Mouse (Mus musculus) ES-E14 (cell line): Measurements from ENCODE around the gene Sarm1. TPM values are rescaled to one million over a fixed set of nuclear protein-coding genes. Genes with fewer than 3 reads are reported as not detected.
A peak's percentile ranks its signal among the peaks of the same experiment; 100 is the strongest.

Source experiments
- DNase-seq: peaks from one replicate; pipeline ENCODE4 v3.0.0-alpha.2; 2013; ENCODE audit warnings: low read depth, low spot score
- H3K27ac ChIP-seq: 2 replicates; pipeline ENCODE4 v1.5.1; 2012; ENCODE audit warnings: low read depth, mild to moderate bottlenecking, low read length, moderate library complexity, mixed read lengths; ENCODE audit not compliant: poor library complexity, insufficient read depth, severe bottlenecking
- H3K36me3 ChIP-seq: 2 replicates; pipeline ENCODE4 v1.6.1; 2012; ENCODE audit warnings: mild to moderate bottlenecking, low read length, moderate library complexity, mixed read lengths; ENCODE audit not compliant: control insufficient read depth, poor library complexity, insufficient read depth, severe bottlenecking
- H3K4me1 ChIP-seq, 2 experiments: fragments of 150-350 bp in 1 of 2; sonication (generic) in 1 of 2; 2 replicates each; pipeline ENCODE4 v1.6.1; 2012; ENCODE audit warnings: low read length in 2 of 2, mild to moderate bottlenecking in 1 of 2, mixed read lengths in 1 of 2; ENCODE audit not compliant: control insufficient read depth in 2 of 2, insufficient read depth in 2 of 2, poor library complexity in 1 of 2
- H3K4me3 ChIP-seq, 2 experiments: fragments of 150-350 bp in 1 of 2; sonication (generic) in 1 of 2; 2 replicates each; pipeline ENCODE4 v1.5.1; 2012; ENCODE audit warnings: low read length in 2 of 2, low read depth in 1 of 2, mild to moderate bottlenecking in 1 of 2, mixed read lengths in 1 of 2; ENCODE audit not compliant: insufficient read depth in 1 of 2, poor library complexity in 1 of 2, severe bottlenecking in 1 of 2
- H3K9ac ChIP-seq: 2 replicates; pipeline ENCODE4 v1.6.1; 2012; ENCODE audit warnings: low read depth, mild to moderate bottlenecking, low read length, mixed read lengths; ENCODE audit not compliant: poor library complexity, insufficient read depth, severe bottlenecking
- H3K9me3 ChIP-seq: fragments of 150-350 bp; sonication (generic); 2 replicates; pipeline ENCODE4 v1.6.1; 2012; ENCODE audit warnings: low read depth, mild to moderate bottlenecking, low read length; ENCODE audit not compliant: control insufficient read depth, insufficient read depth
- CHD2 ChIP-seq: IDR thresholded peaks from 2 replicates; pipeline ENCODE4 v1.6.1; 2014; ENCODE audit warnings: mild to moderate bottlenecking, low read depth, low read length, inconsistent platforms
- HCFC1 ChIP-seq: IDR thresholded peaks from 2 replicates; pipeline ENCODE4 v1.6.1; 2012; ENCODE audit warnings: low read length, inconsistent platforms, borderline replicate concordance; ENCODE audit not compliant: insufficient read depth
- MAFK ChIP-seq: IDR thresholded peaks from 2 replicates; pipeline ENCODE4 v1.6.1; 2014; ENCODE audit warnings: mild to moderate bottlenecking, low read depth, low read length, inconsistent platforms; ENCODE audit not compliant: insufficient read depth
- ZC3H11A ChIP-seq: IDR thresholded peaks from 2 replicates; pipeline ENCODE4 v1.6.1; 2012; ENCODE audit warnings: low read depth, mild to moderate bottlenecking, inconsistent platforms, low read length, borderline replicate concordance
- ZNF384 ChIP-seq: IDR thresholded peaks from 2 replicates; pipeline ENCODE4 v1.6.1; 2012; ENCODE audit warnings: low read depth, low read length, inconsistent platforms
- in situ Hi-C, 2 experiments: fragments of 600-800 bp; cut with MboI; formaldehyde crosslinking; loops; one replicate each; pipeline ENCODE4 v1.15.1; 2025; ENCODE audit warnings: low sequenced_read_pairs in 2 of 2, inconsistent platforms in 1 of 2; ENCODE audit not compliant: unreplicated experiment in 2 of 2
- total RNA-seq: library from RNA; depleted of rRNA; stranded (reverse); fragments of 300-350 nt; gene quantifications from 2 replicates; pipeline ENCODE4 v1.2.3, GENCODE M21; 2012; rRNA removed

Gene Sarm1
- 3.7 and 5.0 TPM in 2 replicates for total RNA-seq

- TF ChIP-seq ZNF384 (peak; percentile 92), HCFC1 (peak; percentile 49; the same call in 1 of the 2 replicates), CHD2 (no peak)
- in situ Hi-C loops = no loop called here
- Histone ChIP-seq H3K27ac (no peak within 1 kb of the TSS), H3K4me1 (peaks cover 0 to 2% of the 10 kb centered on the region in 2 experiments; a peak in 1 of 4 replicates), H3K4me3 (peak within 1 kb of the TSS; percentile 59 to 77), H3K9ac (peak within 1 kb of the TSS; percentile 38; the same call in 1 of the 2 replicates), H3K9me3 (no peaks in the 10 kb centered on the region), H3K36me3 (no peaks in the 10 kb centered on the region)
- peak; percentile 98 for DNase-seq
These were observed at the start of gene Sarm1 for GRCm38 (mm10) chr11:78497544-78498522. Gene Sarm1 (minus strand): TSS chr11:78497754.

DNA sequence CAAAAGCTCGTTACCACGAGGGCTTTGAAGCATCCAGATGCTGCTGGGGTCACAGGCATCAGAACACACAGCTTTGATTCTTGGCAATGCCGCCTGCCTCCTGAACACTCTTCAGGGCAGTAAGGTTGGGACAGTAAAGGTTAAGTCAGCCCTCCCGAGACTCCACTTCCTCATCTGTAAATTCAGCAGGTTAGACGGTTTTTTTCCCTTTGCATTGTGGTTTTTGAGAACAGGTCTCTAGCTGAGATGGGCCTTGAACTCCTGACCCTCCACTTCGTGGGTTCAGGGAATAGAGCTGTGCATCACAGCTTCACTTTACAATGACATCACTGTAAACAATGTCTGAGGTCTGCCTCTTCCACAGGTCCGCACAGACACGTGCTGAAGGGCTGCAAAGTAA is 47.6 kb upstream of the Sarm1 start:
- DNase-seq = no peak
- H3K9me3 ChIP-seq = no peaks in the 10 kb centered on the region
- peaks cover 26% of the 10 kb centered on the region for H3K36me3 ChIP-seq
- H3K4me3 ChIP-seq = no peak overlapping the region
- TF ChIP-seq CHD2 = no peak
- TF ChIP-seq ZC3H11A = no peak
- TF ChIP-seq HCFC1 = no peak
- no peak for TF ChIP-seq ZNF384
- TF ChIP-seq MAFK = no peak
- in situ Hi-C loops = no loop called here
- no peak overlapping the region for H3K9ac ChIP-seq
- H3K27ac ChIP-seq = 0 out of 2 replicates have a peak overlapping the region, but pooled peaks have one; percentile 8
- peaks cover 7 to 9% of the 10 kb centered on the region in 2 experiments; a peak in 2 of 4 replicates for H3K4me1 ChIP-seq

GRCm38 (mm10) chr11:78544449-78545111 is 47.0 kb upstream of the Sarm1 start:
- in situ Hi-C loops = no loop called here
- no peak for TF ChIP-seq ZC3H11A
- TF ChIP-seq MAFK = no peak
- no peak for TF ChIP-seq HCFC1
- TF ChIP-seq CHD2 = no peak
- no peak for TF ChIP-seq ZNF384
- Histone ChIP-seq H3K36me3 (peaks cover 26% of the 10 kb centered on the region), H3K27ac (0 out of 2 replicates have a peak overlapping the region, but pooled peaks have one; percentile 8), H3K4me1 (peaks cover 7 to 9% of the 10 kb centered on the region in 2 experiments; a peak in 2 of 4 replicates), H3K9ac (no peak overlapping the region), H3K9me3 (no peaks in the 10 kb centered on the region), H3K4me3 (no peak overlapping the region)
- DNase-seq = no peak

DNA sequence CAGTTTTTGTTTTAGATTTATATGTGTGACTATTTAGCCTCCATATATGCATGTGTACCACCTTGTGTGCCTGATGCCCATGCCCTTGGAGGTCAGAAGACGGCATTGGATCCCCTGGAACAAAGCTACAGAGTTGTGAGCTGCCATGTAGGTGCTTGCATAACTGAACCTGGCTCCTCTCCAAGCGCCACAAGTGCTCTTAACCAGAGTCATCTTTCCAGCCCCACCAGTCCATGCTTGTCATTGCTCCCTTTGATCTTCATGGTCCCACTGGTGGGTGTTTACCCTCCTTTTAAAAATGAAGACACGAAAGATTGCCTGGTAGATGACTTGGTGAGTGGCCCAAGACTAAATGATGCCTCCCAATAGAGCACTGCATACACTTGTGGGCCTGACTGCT is 42.8 kb upstream of the Sarm1 start:
- no peak for DNase-seq
- Histone ChIP-seq H3K9me3 (no peaks in the 10 kb centered on the region), H3K9ac (no peak overlapping the region), H3K27ac (no peak overlapping the region), H3K4me1 (peaks cover 0 to 4% of the 10 kb centered on the region in 2 experiments; a peak in 1 of 4 replicates), H3K36me3 (peaks cover 32% of the 10 kb centered on the region), H3K4me3 (no peak overlapping the region)
- TF ChIP-seq CHD2 = no peak
- TF ChIP-seq HCFC1 = no peak
- TF ChIP-seq MAFK = no peak
- no peak for TF ChIP-seq ZNF384
- no peak for TF ChIP-seq ZC3H11A
- in situ Hi-C loops = no loop called here
